Mouse (Mus musculus) heart, adult 2 months (tissue): ENCODE data around the gene Msi2. TPM values are rescaled to one million over a fixed set of nuclear protein-coding genes. Genes with fewer than 3 reads are reported as not detected.

Source experiments
- DNase-seq, 2 experiments: peaks; one replicate each; pipeline ENCODE4 v3.0.0; 2021
- H3K27ac ChIP-seq: fragments of 200-600 bp; 2 replicates; pipeline ENCODE4 v1.8.1; 2022
- H3K27me3 ChIP-seq: fragments of 200-500 bp; 2 replicates; pipeline ENCODE4 v1.6.1; 2012; ENCODE audit warnings: mild to moderate bottlenecking, low read length, inconsistent platforms, mixed read lengths; ENCODE audit not compliant: control insufficient read depth, insufficient read depth
- H3K36me3 ChIP-seq: fragments of 200-500 bp; 2 replicates; pipeline ENCODE4 v1.6.1; 2012; ENCODE audit warnings: low read length, inconsistent platforms; ENCODE audit not compliant: control insufficient read depth, insufficient read depth
- H3K4me1 ChIP-seq: fragments of 200-500 bp; 2 replicates; pipeline ENCODE4 v1.6.1; 2011; ENCODE audit warnings: low read length; ENCODE audit not compliant: control insufficient read depth, insufficient read depth
- H3K4me3 ChIP-seq: fragments of 200-600 bp; 2 replicates; pipeline ENCODE4 v1.8.1; 2022
- H3K79me2 ChIP-seq: fragments of 200-500 bp; replicated peaks from 2 replicates; pipeline ENCODE4 v1.6.1; 2012; ENCODE audit warnings: mild to moderate bottlenecking, inconsistent platforms, low read length, moderate library complexity, mixed read lengths; ENCODE audit not compliant: control insufficient read depth, insufficient read depth
- H3K9ac ChIP-seq: fragments of 200-500 bp; 2 replicates; pipeline ENCODE4 v1.6.1; 2012; ENCODE audit warnings: low read depth, mild to moderate bottlenecking, control low read depth, inconsistent platforms, low read length, mixed read lengths
- CTCF ChIP-seq: fragments of 200-600 bp; IDR thresholded peaks from 2 replicates; pipeline ENCODE4 v1.8.1; 2022; ENCODE audit warnings: antibody characterized with exemption, mild to moderate bottlenecking, moderate library complexity
- EP300 ChIP-seq: fragments of 200-500 bp; IDR thresholded peaks from 2 replicates; pipeline ENCODE4 v1.6.1; 2011; ENCODE audit warnings: low read depth, low read length, control low read depth; ENCODE audit not compliant: insufficient read depth
- POLR2A ChIP-seq: fragments of 200-500 bp; IDR thresholded peaks from 2 replicates; pipeline ENCODE4 v1.6.1; 2011; ENCODE audit warnings: mild to moderate bottlenecking, low read depth, low read length, control low read depth; ENCODE audit not compliant: insufficient read depth
- WGBS: fragments of 180-500 bp; shearing (Covaris S2); methylation state at CpG from one replicate; pipeline ENCODE4 v1.1.7; 2018; 5-methylcytosine and 5-hydroxymethylcytosine counted together
- intact Hi-C: fragments of 180-260 bp; cut with DNase I; formaldehyde crosslinking; loops from one replicate; pipeline ENCODE4 v1.15.1; 2025
- polyA plus RNA-seq: library from polyadenylated mRNA; depleted of rRNA; stranded (reverse); fragments of >200 nt; gene quantifications from 2 replicates; pipeline ENCODE4 v1.2.3, GENCODE M21; 2012
- total RNA-seq, 2 experiments: library from RNA; stranded (reverse); gene quantifications; 2 replicates each; pipeline ENCODE4 v1.2.3; 2021

Gene Msi2
- total and polyA plus RNA-seq, 3 experiments = 42.5 to 208 (median 176) TPM

GRCm38 (mm10) chr11:88394341-88395075, 323.8 kb downstream of the Msi2 start:
- H3K79me2 ChIP-seq = no peaks in the 10 kb centered on the region
- 0 out of 2 replicates have a peak, but pooled peaks cover 2% of the 10 kb centered on the region for H3K36me3 ChIP-seq
- H3K27ac ChIP-seq = peak overlapping the region; percentile 23
- peaks cover 10% of the 10 kb centered on the region for H3K4me1 ChIP-seq
- TF ChIP-seq EP300 = no peak
- TF ChIP-seq CTCF = no peak
- TF ChIP-seq POLR2A = no peak
- H3K27me3 ChIP-seq = no peaks in the 10 kb centered on the region
- intact Hi-C loops = no loop called here
- H3K9ac ChIP-seq = no peak overlapping the region
- no peak overlapping the region for H3K4me3 ChIP-seq
- 72% methylated on average over 19 of the region's 19 CpGs for WGBS
- no peak for DNase-seq

GRCm38 (mm10) chr11:88392715-88393114, 325.6 kb downstream of the Msi2 start:
- no peak for DNase-seq
- no peak for TF ChIP-seq POLR2A
- H3K4me1 ChIP-seq = peaks cover 8% of the 10 kb centered on the region; the same call in 1 of the 2 replicates
- H3K36me3 ChIP-seq = 0 out of 2 replicates have a peak, but pooled peaks cover 2% of the 10 kb centered on the region
- no peaks in the 10 kb centered on the region for H3K27me3 ChIP-seq
- intact Hi-C loops = no loop called here
- H3K9ac ChIP-seq = no peak overlapping the region
- no peaks in the 10 kb centered on the region for H3K79me2 ChIP-seq
- peak overlapping the region; percentile 26; the same call in 1 of the 2 replicates for H3K27ac ChIP-seq
- WGBS = 51% methylated on average over 10 of the region's 10 CpGs
- H3K4me3 ChIP-seq = no peak overlapping the region

GRCm38 (mm10) chr11:88391181-88391814, 327.0 kb downstream of the Msi2 start:
- H3K36me3 ChIP-seq = 0 out of 2 replicates have a peak, but pooled peaks cover 2% of the 10 kb centered on the region
- DNase-seq = no peak
- no peak overlapping the region for H3K27ac ChIP-seq
- TF ChIP-seq EP300 (no peak), POLR2A (no peak), CTCF (no peak)
- H3K27me3 ChIP-seq = no peaks in the 10 kb centered on the region
- intact Hi-C loops = no loop called here
- no peak overlapping the region for H3K4me3 ChIP-seq
- no peaks in the 10 kb centered on the region for H3K79me2 ChIP-seq
- 94% methylated on average over 8 of the region's 8 CpGs for WGBS
- no peak overlapping the region for H3K9ac ChIP-seq
- H3K4me1 ChIP-seq = peaks cover 8% of the 10 kb centered on the region; the same call in 1 of the 2 replicates

GRCm38 (mm10) chr11:88389530-88389929, 328.8 kb downstream of the Msi2 start:
- Histone ChIP-seq H3K27ac (no peak overlapping the region), H3K27me3 (no peaks in the 10 kb centered on the region), H3K4me1 (peaks cover 3% of the 10 kb centered on the region; the same call in 1 of the 2 replicates), H3K9ac (no peak overlapping the region), H3K36me3 (no peaks in the 10 kb centered on the region), H3K4me3 (no peak overlapping the region), H3K79me2 (no peaks in the 10 kb centered on the region)
- 83% methylated on average over 6 of the region's 6 CpGs for WGBS
- no peak for DNase-seq
- intact Hi-C loops = no loop called here
- no peak for TF ChIP-seq CTCF
- no peak for TF ChIP-seq POLR2A
- no peak for TF ChIP-seq EP300

- peak; percentile 68 to 80 for DNase-seq
- intact Hi-C loops = no loop called here
- TF ChIP-seq EP300 (peak; percentile 84; the same call in 1 of the 2 replicates), POLR2A (no peak)
- Histone ChIP-seq H3K9ac (no peak overlapping the region), H3K27ac (peak overlapping the region; percentile 2; the same call in 1 of the 2 replicates), H3K79me2 (no peaks in the 10 kb centered on the region), H3K27me3 (no peaks in the 10 kb centered on the region), H3K4me3 (no peak overlapping the region), H3K4me1 (no peaks in the 10 kb centered on the region; the same call in 1 of the 2 replicates), H3K36me3 (no peaks in the 10 kb centered on the region)
- 52% methylated on average over 4 of the region's 4 CpGs for WGBS
Measured at GRCm38 (mm10) chr11:88386916-88387315, 331.4 kb downstream of the Msi2 start.

- H3K36me3 ChIP-seq = no peaks in the 10 kb centered on the region
- intact Hi-C loops = no loop called here
- H3K4me3 ChIP-seq = no peak overlapping the region
- H3K27ac ChIP-seq = no peak overlapping the region
- H3K27me3 ChIP-seq = no peaks in the 10 kb centered on the region
- no peak overlapping the region for H3K9ac ChIP-seq
- TF ChIP-seq POLR2A = no peak
- TF ChIP-seq EP300 = no peak
- TF ChIP-seq CTCF = no peak
- 48% methylated on average over 9 of the region's 9 CpGs for WGBS
- peaks cover 9% of the 10 kb centered on the region for H3K4me1 ChIP-seq
- H3K79me2 ChIP-seq = no peaks in the 10 kb centered on the region
- DNase-seq = no peak
Measured at GRCm38 (mm10) chr11:88382449-88382848, 335.9 kb downstream of the Msi2 start.
